Mouse (Mus musculus): Measurements from ENCODE around the gene Lgr4. TPM values are rescaled to one million over a fixed set of nuclear protein-coding genes. Genes with fewer than 3 reads are reported as not detected.

Lgr4 gene
- total and polyA plus RNA-seq, 2 experiments from 2014 or later: 10.9 to 49.7 TPM

DNA sequence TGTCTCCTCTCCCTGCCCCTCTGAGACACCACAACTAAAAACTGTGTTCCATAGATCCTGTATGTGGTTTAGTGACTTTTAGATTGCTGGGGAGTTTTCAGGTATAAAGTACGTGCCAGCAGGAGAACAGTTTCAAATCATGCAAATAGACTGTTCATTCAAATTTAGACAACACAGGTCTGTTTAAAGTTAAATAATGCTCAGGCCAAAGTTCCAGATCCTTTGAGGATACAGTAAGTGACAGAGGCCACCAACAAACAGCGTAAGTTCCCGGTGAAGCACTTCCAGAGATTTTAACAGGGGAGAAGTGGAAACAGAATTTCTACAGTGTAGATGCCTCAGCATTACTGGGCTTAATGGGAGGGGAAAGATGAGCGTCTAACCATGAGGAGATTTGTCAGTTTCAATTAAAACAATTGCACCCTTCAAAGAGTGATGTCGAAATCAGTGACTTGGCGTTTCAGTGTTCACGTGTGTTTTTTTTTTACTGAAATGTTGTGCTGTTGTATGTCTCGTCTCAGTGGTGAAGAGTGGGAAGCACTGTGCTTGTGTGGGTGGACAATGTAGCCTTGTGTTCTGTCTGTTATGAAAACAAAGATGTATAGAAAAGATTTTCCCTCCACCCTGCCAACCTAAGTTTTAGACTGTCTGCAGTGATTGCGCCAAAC is 48.4 kb downstream of the Lgr4 start:
- Histone ChIP-seq H3K9me3 (replicated peaks; ENCODE audit: control insufficient read depth, low read length) (no peaks in the 10 kb centered on the region), H3K36me3 (replicated peaks; ENCODE audit: control insufficient read depth, insufficient read depth, low read length) (no peaks in the 10 kb centered on the region), H3K4me3 (ENCODE audit: low read depth, low read length) (no peak overlapping the region), H3K27me3 (ENCODE audit: control insufficient read depth, insufficient read depth, low read length) (no peaks in the 10 kb centered on the region), H3K4me1 (ENCODE audit: control insufficient read depth, insufficient read depth) (peaks cover 31% of the 10 kb centered on the region), H3K27ac (ENCODE audit: low read depth) (no peak overlapping the region), H3K4me2 (ENCODE audit: low read depth, low read length) (no peak overlapping the region), H3K9ac (replicated peaks; ENCODE audit: low read depth, low read length) (no peak overlapping the region)
- 77% methylated on average over 9 of the region's 9 CpGs for WGBS
- no peak for TF ChIP-seq CTCF (IDR thresholded peaks at IDR 0.05; ENCODE audit: low read depth)
- no peak for TF ChIP-seq EP300 (IDR thresholded peaks at IDR 0.05; ENCODE audit: low read depth)
- ATAC-seq (ENCODE audit: insufficient read depth, low read depth): no peak
- no peak for DNase-seq (ENCODE audit: low spot score)

DNA sequence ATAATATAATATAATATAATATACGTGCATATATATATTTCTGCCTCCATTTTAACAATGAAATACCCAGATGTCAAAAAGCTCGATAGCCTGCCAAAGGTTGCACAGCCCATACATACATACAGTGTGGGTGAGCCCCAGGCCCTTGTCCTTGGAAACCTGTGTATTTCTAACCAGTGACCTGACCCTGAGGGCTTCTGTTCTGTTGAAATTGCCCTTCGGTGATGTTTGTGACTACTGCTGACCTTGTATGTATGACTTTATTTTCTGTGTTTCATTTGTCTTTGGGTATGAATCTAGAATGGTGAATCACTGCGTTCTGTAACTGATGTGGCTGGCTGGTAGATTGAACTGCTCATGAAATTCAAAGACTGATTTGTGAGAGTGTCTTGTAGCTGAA is 49.4 kb downstream of the Lgr4 start:
- no peak for TF ChIP-seq EP300 (IDR thresholded peaks at IDR 0.05; ENCODE audit: low read depth)
- no peak for TF ChIP-seq CTCF (IDR thresholded peaks at IDR 0.05; ENCODE audit: low read depth)
- Histone ChIP-seq H3K27ac (ENCODE audit: low read depth) (no peak overlapping the region), H3K9me3 (replicated peaks; ENCODE audit: control insufficient read depth, low read length) (no peaks in the 10 kb centered on the region), H3K4me1 (ENCODE audit: control insufficient read depth, insufficient read depth) (peaks cover 31% of the 10 kb centered on the region), H3K27me3 (ENCODE audit: control insufficient read depth, insufficient read depth, low read length) (no peaks in the 10 kb centered on the region), H3K4me3 (ENCODE audit: low read depth, low read length) (no peak overlapping the region), H3K9ac (replicated peaks; ENCODE audit: low read depth, low read length) (no peak overlapping the region), H3K4me2 (ENCODE audit: low read depth, low read length) (no peak overlapping the region), H3K36me3 (replicated peaks; ENCODE audit: control insufficient read depth, insufficient read depth, low read length) (no peaks in the 10 kb centered on the region)
- DNase-seq (ENCODE audit: low spot score) (no peak), ATAC-seq (ENCODE audit: insufficient read depth, low read depth) (no peak)
- 95% methylated on average over 4 of the region's 4 CpGs for WGBS

DNA sequence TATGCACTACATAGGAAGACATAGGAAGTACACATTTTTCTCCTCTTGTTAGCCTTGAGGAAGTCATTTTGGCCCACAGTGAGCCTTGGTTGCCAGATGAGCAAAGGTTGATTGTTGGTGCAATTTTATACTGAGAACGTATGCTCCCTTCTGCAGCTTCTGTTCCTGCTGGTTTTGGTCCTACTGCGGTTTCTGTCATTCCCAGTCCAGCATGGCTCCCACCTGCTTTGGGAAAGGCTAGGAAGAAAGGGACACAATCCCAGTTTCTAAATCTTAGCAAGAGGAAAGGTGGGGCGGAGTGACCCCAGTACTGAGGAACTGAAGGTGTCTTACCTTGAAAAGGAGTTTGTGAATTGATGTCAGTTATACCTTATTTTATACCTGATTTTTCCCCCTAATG is 51.9 kb downstream of the Lgr4 start:
- TF ChIP-seq EP300 (IDR thresholded peaks at IDR 0.05; ENCODE audit: low read depth) (no peak), CTCF (IDR thresholded peaks at IDR 0.05; ENCODE audit: low read depth) (no peak)
- Histone ChIP-seq H3K4me3 (ENCODE audit: low read depth, low read length) (no peak overlapping the region), H3K27ac (ENCODE audit: low read depth) (peak overlapping the region; percentile 63; the same call in 1 of the 2 replicates), H3K9me3 (replicated peaks; ENCODE audit: control insufficient read depth, low read length) (no peaks in the 10 kb centered on the region), H3K4me1 (ENCODE audit: control insufficient read depth, insufficient read depth) (peaks cover 30% of the 10 kb centered on the region), H3K36me3 (replicated peaks; ENCODE audit: control insufficient read depth, insufficient read depth, low read length) (no peaks in the 10 kb centered on the region), H3K27me3 (ENCODE audit: control insufficient read depth, insufficient read depth, low read length) (no peaks in the 10 kb centered on the region), H3K9ac (replicated peaks; ENCODE audit: low read depth, low read length) (0 out of 2 replicates have a peak overlapping the region, but pooled peaks have one; percentile 24), H3K4me2 (ENCODE audit: low read depth, low read length) (peak overlapping the region; percentile 47; the same call in 1 of the 2 replicates)
- WGBS: 72% methylated on average over 3 of the region's 3 CpGs
- ATAC-seq (ENCODE audit: insufficient read depth, low read depth) (no peak), DNase-seq (ENCODE audit: low spot score) (no peak)

DNA sequence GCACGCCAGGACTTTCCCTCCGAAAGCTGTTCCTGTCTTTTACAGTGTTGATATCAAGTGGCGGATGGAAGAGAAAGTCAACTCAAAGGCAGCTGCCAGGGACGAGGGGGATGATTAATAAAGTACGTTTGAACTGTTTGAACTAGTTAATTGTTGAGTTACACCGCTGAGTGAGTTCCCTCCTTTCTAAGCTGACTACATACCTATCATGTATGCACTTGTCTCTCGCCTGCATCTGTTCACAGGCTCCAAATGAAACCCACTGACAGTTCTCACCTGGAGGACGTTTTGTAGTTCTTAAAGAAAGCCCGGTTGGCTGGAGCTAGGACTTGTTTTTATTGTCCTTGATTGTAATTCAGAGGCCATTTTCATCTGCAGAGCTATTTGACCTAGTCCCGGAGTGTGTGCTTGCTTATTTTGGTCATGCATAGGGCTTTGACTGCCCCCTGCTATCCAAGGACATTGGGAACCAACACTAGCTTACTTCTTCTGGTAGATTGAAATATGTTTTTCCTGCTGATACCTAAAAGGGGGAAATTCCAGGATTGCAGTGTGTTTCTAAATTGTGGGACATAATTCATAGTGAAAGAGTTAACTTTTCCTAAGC is 52.6 kb downstream of the Lgr4 start:
- TF ChIP-seq CTCF (IDR thresholded peaks at IDR 0.05; ENCODE audit: low read depth) (no peak), EP300 (IDR thresholded peaks at IDR 0.05; ENCODE audit: low read depth) (no peak)
- Histone ChIP-seq H3K4me2 (ENCODE audit: low read depth, low read length) (peak overlapping the region; percentile 47), H3K4me3 (ENCODE audit: low read depth, low read length) (no peak overlapping the region), H3K4me1 (ENCODE audit: control insufficient read depth, insufficient read depth) (peaks cover 37% of the 10 kb centered on the region), H3K9me3 (replicated peaks; ENCODE audit: control insufficient read depth, low read length) (no peaks in the 10 kb centered on the region), H3K9ac (replicated peaks; ENCODE audit: low read depth, low read length) (0 out of 2 replicates have a peak overlapping the region, but pooled peaks have one; percentile 24), H3K27me3 (ENCODE audit: control insufficient read depth, insufficient read depth, low read length) (no peaks in the 10 kb centered on the region), H3K36me3 (replicated peaks; ENCODE audit: control insufficient read depth, insufficient read depth, low read length) (no peaks in the 10 kb centered on the region), H3K27ac (ENCODE audit: low read depth) (peak overlapping the region; percentile 63)
- no peak for DNase-seq (ENCODE audit: low spot score)
- WGBS: 30% methylated on average over 10 of the region's 10 CpGs
- no peak; the same call in 1 of the 2 replicates for ATAC-seq (ENCODE audit: insufficient read depth, low read depth)

DNA sequence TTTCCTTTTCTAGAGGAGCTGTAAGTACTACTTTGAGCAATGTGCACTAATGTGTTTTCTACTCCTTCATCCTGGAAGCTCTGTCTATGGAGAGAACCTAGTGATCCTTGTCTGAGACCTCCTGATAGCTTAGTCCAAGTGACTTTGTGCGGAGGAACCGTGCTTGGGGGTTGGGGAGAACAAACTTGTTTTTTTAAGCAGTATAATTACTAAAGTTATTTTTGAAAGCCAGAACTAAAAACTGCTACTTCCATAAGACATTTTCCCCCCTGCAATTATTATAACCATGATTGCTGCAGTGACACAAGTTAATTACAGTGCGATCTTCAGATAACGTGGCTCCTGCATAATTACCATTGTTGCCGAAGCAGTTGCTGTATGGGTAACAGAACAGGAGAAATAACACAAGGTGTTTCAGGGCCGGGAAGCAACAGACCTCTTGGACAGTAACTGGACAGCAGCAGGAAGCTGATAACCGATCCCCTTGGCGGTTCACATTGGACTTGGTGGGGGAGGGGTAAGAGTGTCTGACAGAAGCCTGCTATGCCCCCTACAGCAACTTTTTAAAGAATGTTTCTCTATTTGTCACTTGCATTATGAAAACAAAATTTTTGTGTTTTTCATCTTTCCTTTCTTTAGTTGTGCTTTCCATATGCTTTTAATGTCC is 53.4 kb downstream of the Lgr4 start:
- Histone ChIP-seq H3K9me3 (replicated peaks; ENCODE audit: control insufficient read depth, low read length) (no peaks in the 10 kb centered on the region), H3K9ac (replicated peaks; ENCODE audit: low read depth, low read length) (no peak overlapping the region), H3K4me3 (ENCODE audit: low read depth, low read length) (no peak overlapping the region), H3K36me3 (replicated peaks; ENCODE audit: control insufficient read depth, insufficient read depth, low read length) (0 out of 2 replicates have a peak, but pooled peaks cover 3% of the 10 kb centered on the region), H3K27ac (ENCODE audit: low read depth) (0 out of 2 replicates have a peak overlapping the region, but pooled peaks have one; percentile 63), H3K27me3 (ENCODE audit: control insufficient read depth, insufficient read depth, low read length) (no peaks in the 10 kb centered on the region), H3K4me2 (ENCODE audit: low read depth, low read length) (no peak overlapping the region), H3K4me1 (ENCODE audit: control insufficient read depth, insufficient read depth) (peaks cover 39% of the 10 kb centered on the region)
- no peak for ATAC-seq (ENCODE audit: insufficient read depth, low read depth)
- DNase-seq (ENCODE audit: low spot score): no peak
- TF ChIP-seq EP300 (IDR thresholded peaks at IDR 0.05; ENCODE audit: low read depth): no peak
- TF ChIP-seq CTCF (IDR thresholded peaks at IDR 0.05; ENCODE audit: low read depth): 0 out of 2 replicates have a peak, but pooled peaks have one; percentile 3
- 40% methylated on average over 8 of the region's 8 CpGs for WGBS

Data from heart, postnatal 0 days (tissue).